Mouse (Mus musculus) neural tube, embryonic 15.5 days (tissue): ENCODE data around the gene R3hcc1l. TPM values are rescaled to one million over a fixed set of nuclear protein-coding genes. Genes with fewer than 3 reads are reported as not detected.

Source experiments
- ATAC-seq: fragments of 200-750 bp; cut with Nextera tagmentation; 2 replicates; pipeline ENCODE4 v1.8.0; 2017; ENCODE audit warnings: mild to moderate bottlenecking, moderate TSS enrichment, moderate library complexity; ENCODE audit not compliant: low FRiP score
- H3K27ac ChIP-seq: fragments of 300-500 bp; sonication (generic); replicated peaks from 2 replicates; pipeline ENCODE4 v1.5.1; 2015; ENCODE audit warnings: mild to moderate bottlenecking, inconsistent platforms
- H3K27me3 ChIP-seq: fragments of 300-500 bp; sonication (generic); replicated peaks from 2 replicates; pipeline ENCODE4 v1.6.1; 2015; ENCODE audit warnings: inconsistent platforms
- H3K36me3 ChIP-seq: fragments of 300-500 bp; sonication (generic); 2 replicates; pipeline ENCODE4 v1.6.1; 2015; ENCODE audit warnings: inconsistent platforms
- H3K4me1 ChIP-seq: fragments of 300-500 bp; sonication (generic); 2 replicates; pipeline ENCODE4 v1.6.1; 2015; ENCODE audit warnings: inconsistent platforms
- H3K4me2 ChIP-seq: fragments of 300-500 bp; sonication (generic); 2 replicates; pipeline ENCODE4 v1.6.1; 2015; ENCODE audit warnings: inconsistent platforms, mild to moderate bottlenecking, moderate library complexity
- H3K4me3 ChIP-seq: fragments of 300-500 bp; sonication (generic); replicated peaks from 2 replicates; pipeline ENCODE4 v1.5.1; 2015; ENCODE audit warnings: mild to moderate bottlenecking, inconsistent platforms
- H3K9ac ChIP-seq: fragments of 300-500 bp; sonication (generic); replicated peaks from 2 replicates; pipeline ENCODE4 v1.6.1; 2015; ENCODE audit warnings: mild to moderate bottlenecking, inconsistent platforms
- H3K9me3 ChIP-seq: fragments of 300-500 bp; sonication (generic); replicated peaks from 2 replicates; pipeline ENCODE4 v1.6.1; 2016; ENCODE audit warnings: inconsistent platforms
- WGBS: fragments of 180-500 bp; shearing (Covaris S2); methylation state at CpG from one replicate; pipeline ENCODE4 v1.1.7; 2015; ENCODE audit warnings: mixed read lengths; 5-methylcytosine and 5-hydroxymethylcytosine counted together
- polyA plus RNA-seq: library from polyadenylated mRNA; unstranded; fragments of >200 nt; fragmentation: Nextera tagmentation; extraction: Ambion mirVana; gene quantifications from 2 replicates; pipeline ENCODE4 v1.2.1, GENCODE M21; 2015

R3hcc1l gene
- polyA plus RNA-seq, 1 experiment from 2014 or later, result 13.3 TPM

DNA sequence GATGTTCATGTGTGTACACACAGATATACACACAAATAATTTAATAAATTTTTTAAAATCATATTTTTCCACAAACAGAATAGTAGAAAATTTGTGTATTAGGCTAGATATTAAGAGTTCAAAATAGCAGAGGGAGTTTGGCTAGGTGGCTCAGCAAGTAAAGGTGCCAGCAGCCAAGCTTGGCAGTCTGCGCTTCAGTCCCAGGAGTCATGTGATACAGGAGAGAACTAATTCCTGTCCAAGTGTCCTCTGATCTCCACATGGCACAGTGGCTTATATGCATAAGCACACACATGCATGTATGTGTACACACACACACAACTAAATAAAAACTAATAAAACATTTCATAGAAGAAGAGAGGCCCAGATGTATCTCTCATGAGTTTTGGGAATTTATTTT is 43.4 kb downstream of the R3hcc1l start:
- no peak overlapping the region for H3K27ac ChIP-seq
- H3K4me2 ChIP-seq, result no peak overlapping the region
- H3K4me3 ChIP-seq, result no peak overlapping the region
- H3K36me3 ChIP-seq, result no peaks in the 10 kb centered on the region; the same call in 1 of the 2 replicates
- no peaks in the 10 kb centered on the region for H3K9me3 ChIP-seq
- H3K27me3 ChIP-seq, result no peaks in the 10 kb centered on the region
- H3K9ac ChIP-seq, result no peak overlapping the region
- WGBS, result 92% methylated on average over 1 of the region's 1 CpGs
- no peaks in the 10 kb centered on the region for H3K4me1 ChIP-seq
- no peak for ATAC-seq

DNA sequence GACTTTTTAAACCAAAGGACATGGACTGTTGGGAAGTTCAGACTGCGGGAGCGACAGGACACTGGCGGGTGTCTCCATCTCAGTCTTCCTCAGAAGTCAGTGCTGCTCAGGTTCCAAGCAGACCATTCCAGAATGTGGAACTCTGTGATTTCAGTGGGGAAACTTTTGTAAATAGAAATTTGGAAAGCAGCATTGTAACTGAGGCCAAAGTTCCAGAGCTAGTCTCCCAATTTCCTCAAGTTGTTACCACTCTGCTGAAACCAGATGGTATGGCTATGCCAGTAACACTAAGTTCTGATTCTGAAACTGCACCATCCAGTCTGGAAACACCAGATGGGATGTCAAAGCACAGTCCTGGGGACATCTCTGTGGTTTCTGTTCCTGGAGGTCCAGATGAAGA is 44.4 kb downstream of the R3hcc1l start:
- Histone ChIP-seq H3K27ac (no peak overlapping the region), H3K9ac (no peak overlapping the region), H3K4me1 (no peaks in the 10 kb centered on the region), H3K4me3 (no peak overlapping the region), H3K27me3 (no peaks in the 10 kb centered on the region), H3K9me3 (no peaks in the 10 kb centered on the region), H3K4me2 (no peak overlapping the region), H3K36me3 (no peaks in the 10 kb centered on the region; the same call in 1 of the 2 replicates)
- ATAC-seq, result no peak
- WGBS, result 97% methylated on average over 3 of the region's 3 CpGs

DNA sequence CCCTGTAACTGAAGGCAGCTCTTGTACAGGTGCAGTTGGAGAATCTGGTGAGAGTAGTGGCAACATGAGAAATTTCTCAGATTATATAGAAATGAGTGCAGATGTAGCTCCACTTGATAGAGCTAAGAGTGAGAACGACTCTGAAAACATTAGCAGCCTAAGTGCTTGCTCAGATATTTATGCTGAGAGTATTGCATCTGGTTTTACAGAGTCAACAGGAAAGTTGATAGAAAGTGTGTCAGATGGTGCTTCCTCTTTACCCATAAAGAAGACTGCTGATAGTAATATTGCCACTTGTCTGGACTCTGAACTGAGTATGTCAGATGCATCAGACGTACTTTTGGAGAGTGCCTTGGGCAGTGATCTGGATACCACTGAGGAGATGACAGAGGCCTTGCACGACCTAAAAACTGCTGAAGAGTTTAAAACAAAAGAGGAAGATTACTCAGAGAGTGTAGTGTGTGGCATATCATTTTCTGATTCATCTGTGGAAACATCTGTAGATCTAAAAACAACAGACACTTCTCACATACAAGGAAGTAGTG is 45.2 kb downstream of the R3hcc1l start:
- no peaks in the 10 kb centered on the region for H3K9me3 ChIP-seq
- H3K27me3 ChIP-seq, result no peaks in the 10 kb centered on the region
- no peaks in the 10 kb centered on the region; the same call in 1 of the 2 replicates for H3K36me3 ChIP-seq
- no peak overlapping the region for H3K4me3 ChIP-seq
- H3K27ac ChIP-seq, result no peak overlapping the region
- WGBS, result 89% methylated on average over 3 of the region's 3 CpGs
- H3K4me2 ChIP-seq, result no peak overlapping the region
- ATAC-seq, result no peak
- no peaks in the 10 kb centered on the region for H3K4me1 ChIP-seq
- H3K9ac ChIP-seq, result no peak overlapping the region

- Histone ChIP-seq H3K9me3 (no peaks in the 10 kb centered on the region), H3K4me1 (0 out of 2 replicates have a peak, but pooled peaks cover 6% of the 10 kb centered on the region), H3K4me3 (no peak overlapping the region), H3K36me3 (no peaks in the 10 kb centered on the region; the same call in 1 of the 2 replicates), H3K27me3 (no peaks in the 10 kb centered on the region), H3K9ac (no peak overlapping the region), H3K4me2 (no peak overlapping the region), H3K27ac (no peak overlapping the region)
- 92% methylated on average over 4 of the region's 4 CpGs for WGBS
- no peak for ATAC-seq
Observed at GRCm38 (mm10) chr19:42566283-42567019, 47.9 kb downstream of the R3hcc1l start.

GRCm38 (mm10) chr19:42567020-42567419 is 48.5 kb downstream of the R3hcc1l start:
- no peak overlapping the region for H3K9ac ChIP-seq
- ATAC-seq, result no peak
- no peak overlapping the region for H3K4me2 ChIP-seq
- H3K4me1 ChIP-seq, result 0 out of 2 replicates have a peak, but pooled peaks cover 6% of the 10 kb centered on the region
- no peak overlapping the region for H3K4me3 ChIP-seq
- no peaks in the 10 kb centered on the region for H3K9me3 ChIP-seq
- H3K27me3 ChIP-seq, result no peaks in the 10 kb centered on the region
- H3K36me3 ChIP-seq, result no peaks in the 10 kb centered on the region; the same call in 1 of the 2 replicates
- no peak overlapping the region for H3K27ac ChIP-seq

- no peak for ATAC-seq
- Histone ChIP-seq H3K9ac (no peak overlapping the region), H3K4me2 (no peak overlapping the region), H3K27me3 (no peaks in the 10 kb centered on the region), H3K27ac (no peak overlapping the region), H3K4me1 (0 out of 2 replicates have a peak, but pooled peaks cover 6% of the 10 kb centered on the region), H3K9me3 (no peaks in the 10 kb centered on the region), H3K36me3 (no peaks in the 10 kb centered on the region), H3K4me3 (no peak overlapping the region)
- 81% methylated on average over 2 of the region's 2 CpGs for WGBS
Observed at GRCm38 (mm10) chr19:42569076-42569475, 50.5 kb downstream of the R3hcc1l start.

DNA sequence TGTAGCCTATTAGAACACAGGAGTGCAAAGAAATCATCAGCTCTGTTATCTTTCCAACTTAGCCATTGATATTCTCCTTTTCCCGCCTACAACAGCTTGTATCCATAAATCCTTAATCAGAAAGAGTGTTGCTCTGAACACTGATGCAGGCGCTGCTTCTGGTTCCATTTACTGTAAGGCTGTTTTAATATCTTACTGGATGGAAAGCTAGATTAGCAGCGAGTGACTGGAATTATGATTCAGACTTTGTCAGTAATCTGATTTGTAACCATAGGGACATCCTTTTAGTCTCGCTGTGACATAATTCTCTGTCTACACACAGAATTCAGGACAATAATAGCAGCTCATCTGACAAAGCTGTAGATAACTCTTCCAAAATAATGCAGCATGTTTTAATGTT is 52.7 kb downstream of the R3hcc1l start:
- H3K4me3 ChIP-seq, result no peak overlapping the region
- no peaks in the 10 kb centered on the region for H3K36me3 ChIP-seq
- WGBS, result 67% methylated on average over 4 of the region's 4 CpGs
- H3K9ac ChIP-seq, result no peak overlapping the region
- no peaks in the 10 kb centered on the region for H3K9me3 ChIP-seq
- H3K4me2 ChIP-seq, result no peak overlapping the region
- no peak for ATAC-seq
- H3K27me3 ChIP-seq, result no peaks in the 10 kb centered on the region
- H3K27ac ChIP-seq, result peak overlapping the region; percentile 24; the same call in 1 of the 2 replicates
- H3K4me1 ChIP-seq, result 0 out of 2 replicates have a peak, but pooled peaks cover 6% of the 10 kb centered on the region

GRCm38 (mm10) chr19:42575317-42575716 is 56.8 kb downstream of the R3hcc1l start:
- Histone ChIP-seq H3K36me3 (no peaks in the 10 kb centered on the region), H3K4me2 (no peak overlapping the region), H3K4me3 (no peak overlapping the region), H3K9ac (no peak overlapping the region), H3K9me3 (no peaks in the 10 kb centered on the region), H3K27ac (no peak overlapping the region), H3K27me3 (no peaks in the 10 kb centered on the region), H3K4me1 (0 out of 2 replicates have a peak, but pooled peaks cover 6% of the 10 kb centered on the region)
- WGBS, result 91% methylated on average over 2 of the region's 2 CpGs
- no peak for ATAC-seq

- H3K36me3 ChIP-seq, result no peaks in the 10 kb centered on the region
- WGBS, result no CpG with 5 or more reads among the region's 1 CpGs
Observed at GRCm38 (mm10) chr19:42576856-42577255, 58.3 kb downstream of the R3hcc1l start.

GRCm38 (mm10) chr19:42578631-42579030 is 60.1 kb downstream of the R3hcc1l start:
- peaks cover 5% of the 10 kb centered on the region; the same call in 1 of the 2 replicates for H3K36me3 ChIP-seq
- no peaks in the 10 kb centered on the region for H3K4me1 ChIP-seq
- 88% methylated on average over 4 of the region's 4 CpGs for WGBS
- H3K9me3 ChIP-seq, result no peaks in the 10 kb centered on the region
- no peak overlapping the region for H3K4me3 ChIP-seq
- ATAC-seq, result no peak
- no peak overlapping the region for H3K9ac ChIP-seq
- H3K27ac ChIP-seq, result no peak overlapping the region
- H3K27me3 ChIP-seq, result no peaks in the 10 kb centered on the region
- H3K4me2 ChIP-seq, result no peak overlapping the region

More at GRCm38 (mm10) chr19:42576856-42577255, 58.3 kb downstream of the R3hcc1l start:
- Histone ChIP-seq H3K27me3 (no peaks in the 10 kb centered on the region), H3K4me1 (no peaks in the 10 kb centered on the region), H3K4me2 (no peak overlapping the region), H3K9ac (no peak overlapping the region), H3K4me3 (no peak overlapping the region), H3K9me3 (no peaks in the 10 kb centered on the region), H3K27ac (no peak overlapping the region)
- ATAC-seq, result no peak

- 50% methylated on average over 4 of the region's 4 CpGs for WGBS
- H3K36me3 ChIP-seq, result peaks cover 7% of the 10 kb centered on the region; the same call in 1 of the 2 replicates
- no peak overlapping the region for H3K27ac ChIP-seq
- H3K4me2 ChIP-seq, result no peak overlapping the region
- ATAC-seq, result no peak
- no peaks in the 10 kb centered on the region for H3K27me3 ChIP-seq
- H3K9me3 ChIP-seq, result no peaks in the 10 kb centered on the region
- no peaks in the 10 kb centered on the region for H3K4me1 ChIP-seq
- H3K4me3 ChIP-seq, result no peak overlapping the region
- H3K9ac ChIP-seq, result no peak overlapping the region
Observed at GRCm38 (mm10) chr19:42580701-42581100, 62.1 kb downstream of the R3hcc1l start.

DNA sequence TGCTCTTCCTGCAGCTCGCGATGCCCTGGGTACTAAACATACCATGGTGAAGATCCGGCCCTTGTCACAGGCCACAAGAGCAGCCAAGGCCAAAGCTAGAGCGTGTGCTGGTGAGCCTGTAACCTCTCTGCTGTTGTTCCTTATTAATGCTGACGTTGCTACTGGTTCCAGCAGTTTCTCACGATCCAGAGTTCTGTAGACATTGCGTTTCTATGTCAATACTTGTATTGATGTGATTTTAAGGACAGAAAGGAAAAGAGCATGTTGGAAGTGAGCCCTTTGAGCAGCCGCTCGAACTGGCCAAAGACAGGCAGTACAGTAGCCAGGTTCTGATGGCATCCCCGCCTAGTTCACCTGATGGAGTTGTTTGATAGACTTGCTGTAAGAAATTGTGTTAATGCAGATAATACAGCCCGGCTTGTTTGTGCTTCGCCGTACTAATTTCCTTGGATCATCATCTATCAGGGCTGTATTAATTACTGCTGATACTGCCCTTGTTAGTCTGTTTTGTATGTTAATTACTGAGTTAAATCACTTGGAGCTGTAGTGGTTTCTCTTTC is 64.3 kb downstream of the R3hcc1l start:
- no peaks in the 10 kb centered on the region for H3K4me1 ChIP-seq
- WGBS, result 91% methylated on average over 13 of the region's 13 CpGs

More for the DNA sequence above, 64.3 kb downstream of the R3hcc1l start:
- Histone ChIP-seq H3K27me3 (no peaks in the 10 kb centered on the region), H3K4me2 (no peak overlapping the region), H3K9ac (no peak overlapping the region), H3K9me3 (no peaks in the 10 kb centered on the region), H3K27ac (no peak overlapping the region), H3K36me3 (peaks cover 7% of the 10 kb centered on the region; the same call in 1 of the 2 replicates), H3K4me3 (no peak overlapping the region)
- no peak for ATAC-seq
